Mouse (Mus musculus) heart, adult 2 months (tissue): ENCODE results near the gene Celf5.

Experiments
- CTCF ChIP-seq: fragments of 200-600 bp; IDR thresholded peaks from 2 replicates; pipeline ENCODE4 v1.8.1; 2022; ENCODE audit warnings: antibody characterized with exemption, mild to moderate bottlenecking, moderate library complexity
- EP300 ChIP-seq: fragments of 200-500 bp; IDR thresholded peaks from 2 replicates; pipeline ENCODE4 v1.6.1; 2011; ENCODE audit warnings: low read depth, low read length, control low read depth; ENCODE audit not compliant: insufficient read depth

- TF ChIP-seq CTCF (no peak), EP300 (no peak)
Measured at GRCm38 (mm10) chr10:81496969-81497368, 14.5 kb upstream of the Celf5 start.
